Mouse (Mus musculus) hindbrain, embryonic 15.5 days (tissue): ENCODE measurements around the gene Plekho2. TPM values are rescaled to one million over a fixed set of nuclear protein-coding genes. Genes with fewer than 3 reads are reported as not detected.

Experiments used
- ATAC-seq: fragments of 200-750 bp; cut with Nextera tagmentation; 2 replicates; pipeline ENCODE4 v1.8.0; 2017; ENCODE audit warnings: low read depth, moderate number of reproducible peaks, moderate TSS enrichment; ENCODE audit not compliant: low FRiP score
- H3K27ac ChIP-seq: fragments of 300-500 bp; sonication (generic); replicated peaks from 2 replicates; pipeline ENCODE4 v1.5.1; 2015; ENCODE audit warnings: mild to moderate bottlenecking, inconsistent platforms
- H3K27me3 ChIP-seq: fragments of 300-500 bp; sonication (generic); 2 replicates; pipeline ENCODE4 v1.6.1; 2015; ENCODE audit warnings: control low read depth, inconsistent platforms
- H3K36me3 ChIP-seq: fragments of 300-500 bp; sonication (generic); 2 replicates; pipeline ENCODE4 v1.6.1; 2015; ENCODE audit warnings: control low read depth, inconsistent platforms
- H3K4me1 ChIP-seq: fragments of 300-500 bp; sonication (generic); replicated peaks from 2 replicates; pipeline ENCODE4 v1.6.1; 2015; ENCODE audit warnings: control low read depth, inconsistent platforms
- H3K4me2 ChIP-seq: fragments of 300-500 bp; sonication (generic); 2 replicates; pipeline ENCODE4 v1.6.1; 2015; ENCODE audit warnings: moderate library complexity, mild to moderate bottlenecking, inconsistent platforms
- H3K4me3 ChIP-seq: fragments of 300-500 bp; sonication (generic); 2 replicates; pipeline ENCODE4 v1.5.1; 2015; ENCODE audit warnings: mild to moderate bottlenecking, inconsistent platforms
- H3K9ac ChIP-seq: fragments of 300-500 bp; sonication (generic); 2 replicates; pipeline ENCODE4 v1.6.1; 2015; ENCODE audit warnings: inconsistent platforms
- H3K9me3 ChIP-seq: fragments of 300-500 bp; sonication (generic); 2 replicates; pipeline ENCODE4 v1.6.1; 2016; ENCODE audit warnings: control low read depth, inconsistent platforms
- WGBS: fragments of 180-500 bp; shearing (Covaris S2); methylation state at CpG from one replicate; pipeline ENCODE4 v1.1.7; 2015; 5-methylcytosine and 5-hydroxymethylcytosine counted together
- polyA plus RNA-seq: library from polyadenylated mRNA; unstranded; fragments of >200 nt; fragmentation: Nextera tagmentation; extraction: Ambion mirVana; gene quantifications from 2 replicates; pipeline ENCODE4 v1.2.1, GENCODE M21; 2015

Gene Plekho2
- 6.8 and 8.0 TPM in 2 replicates for polyA plus RNA-seq

DNA sequence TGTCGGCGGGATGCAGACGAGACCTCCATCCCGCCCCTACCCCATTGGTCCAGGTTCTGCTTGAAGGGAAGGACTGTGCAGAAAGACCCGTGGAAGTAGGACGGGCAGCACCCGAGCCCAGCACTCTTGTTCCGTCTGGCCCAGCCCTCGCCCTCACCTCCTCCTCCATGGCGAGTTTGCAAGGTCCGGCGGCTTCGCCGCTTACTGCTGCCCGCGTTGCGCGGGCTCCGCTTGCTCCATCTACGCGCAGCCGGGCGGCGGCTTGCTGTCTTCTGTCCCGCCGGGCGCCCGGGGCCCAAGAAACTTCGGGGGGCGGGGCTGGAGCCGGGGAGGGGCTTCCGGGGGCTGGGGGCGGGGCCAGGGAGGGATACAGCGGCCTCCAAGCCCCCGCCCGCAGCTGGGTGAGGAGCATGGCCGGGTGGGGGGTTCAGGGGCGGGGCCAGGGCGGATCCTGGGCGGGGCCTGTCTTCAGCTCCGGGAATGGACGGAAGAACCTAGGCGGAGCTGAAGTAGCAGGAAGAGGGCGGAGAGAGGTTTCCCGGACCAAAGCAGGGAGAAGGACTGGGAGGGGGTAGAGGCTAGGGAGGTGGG, at the start of gene Plekho2:
Plekho2 (minus strand) TSS at position 260 of the 591 bp plus-strand sequence.
- Histone ChIP-seq H3K4me2 (peak within 1 kb of the TSS; percentile 77), H3K27me3 (no peaks in the 10 kb centered on the region), H3K36me3 (no peaks in the 10 kb centered on the region), H3K27ac (peak within 1 kb of the TSS; percentile 68), H3K4me1 (peaks cover 34% of the 10 kb centered on the region), H3K9ac (peak within 1 kb of the TSS; percentile 56), H3K9me3 (no peaks in the 10 kb centered on the region), H3K4me3 (peak within 1 kb of the TSS; percentile 53)
- under 1% methylated on average over 32 of the region's 45 CpGs for WGBS
- ATAC-seq, result peak; percentile 94

GRCm38 (mm10) chr9:65629025-65629766, 49.4 kb upstream of the Plekho2 start, which contains the start of gene Rbpms2:
TSS of gene Rbpms2 (plus strand) at chr9:65629648.
- H3K27me3 ChIP-seq, result peaks cover 34% of the 10 kb centered on the region
- peak within 1 kb of the TSS; percentile 53 for H3K9ac ChIP-seq
- 2% methylated on average over 36 of the region's 40 CpGs for WGBS
- peaks cover 29% of the 10 kb centered on the region for H3K4me1 ChIP-seq
- no peaks in the 10 kb centered on the region for H3K9me3 ChIP-seq
- no peaks in the 10 kb centered on the region for H3K36me3 ChIP-seq
- no peak for ATAC-seq
- H3K27ac ChIP-seq, result 0 out of 2 replicates have a peak within 1 kb of the TSS, but pooled peaks have one; percentile 38
- peak within 1 kb of the TSS; percentile 96 for H3K4me2 ChIP-seq
- peak within 1 kb of the TSS; percentile 80 for H3K4me3 ChIP-seq

DNA sequence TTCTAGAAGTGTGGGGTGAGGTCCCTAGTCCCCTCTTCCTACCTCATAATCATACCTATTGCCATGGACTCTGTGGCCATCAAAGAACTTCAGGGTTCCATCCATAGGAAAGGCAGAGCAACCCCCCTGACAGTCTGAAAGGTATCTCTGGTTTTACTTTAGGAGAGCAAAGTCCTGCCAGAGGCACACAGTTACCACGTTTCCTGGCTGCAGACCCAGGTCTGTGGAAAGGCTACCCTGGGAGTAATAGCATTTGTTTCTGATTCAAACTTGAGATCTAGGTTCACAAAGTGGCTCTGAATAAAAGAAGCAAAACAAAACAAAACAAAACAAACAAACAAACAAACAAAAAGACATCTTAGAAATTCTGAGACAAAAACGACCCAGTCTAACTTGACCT, 44.4 kb upstream of the Plekho2 start:
- H3K9me3 ChIP-seq, result no peaks in the 10 kb centered on the region
- no peak overlapping the region for H3K4me2 ChIP-seq
- H3K27me3 ChIP-seq, result peaks cover 16% of the 10 kb centered on the region
- H3K4me3 ChIP-seq, result no peak overlapping the region
- no peak overlapping the region for H3K27ac ChIP-seq
- peaks cover 5% of the 10 kb centered on the region for H3K4me1 ChIP-seq
- H3K36me3 ChIP-seq, result no peaks in the 10 kb centered on the region
- H3K9ac ChIP-seq, result no peak overlapping the region
- no peak for ATAC-seq
- 82% methylated on average over 2 of the region's 2 CpGs for WGBS

- no peaks in the 10 kb centered on the region for H3K36me3 ChIP-seq
- H3K27ac ChIP-seq, result no peak overlapping the region
- no peak overlapping the region for H3K9ac ChIP-seq
- no peaks in the 10 kb centered on the region for H3K4me1 ChIP-seq
- H3K27me3 ChIP-seq, result peaks cover 4% of the 10 kb centered on the region; the same call in 1 of the 2 replicates
- H3K4me3 ChIP-seq, result no peak overlapping the region
- ATAC-seq, result no peak
- WGBS, result 87% methylated on average over 5 of the region's 5 CpGs
- no peaks in the 10 kb centered on the region for H3K9me3 ChIP-seq
- H3K4me2 ChIP-seq, result no peak overlapping the region
Measured at GRCm38 (mm10) chr9:65622826-65623225, 43.0 kb upstream of the Plekho2 start.

GRCm38 (mm10) chr9:65621666-65622065, 41.8 kb upstream of the Plekho2 start:
- Histone ChIP-seq H3K27me3 (no peaks in the 10 kb centered on the region), H3K4me3 (no peak overlapping the region), H3K9me3 (no peaks in the 10 kb centered on the region), H3K36me3 (no peaks in the 10 kb centered on the region), H3K27ac (no peak overlapping the region), H3K4me2 (no peak overlapping the region), H3K9ac (no peak overlapping the region), H3K4me1 (no peaks in the 10 kb centered on the region)
- no peak for ATAC-seq
- WGBS, result 74% methylated on average over 2 of the region's 2 CpGs

DNA sequence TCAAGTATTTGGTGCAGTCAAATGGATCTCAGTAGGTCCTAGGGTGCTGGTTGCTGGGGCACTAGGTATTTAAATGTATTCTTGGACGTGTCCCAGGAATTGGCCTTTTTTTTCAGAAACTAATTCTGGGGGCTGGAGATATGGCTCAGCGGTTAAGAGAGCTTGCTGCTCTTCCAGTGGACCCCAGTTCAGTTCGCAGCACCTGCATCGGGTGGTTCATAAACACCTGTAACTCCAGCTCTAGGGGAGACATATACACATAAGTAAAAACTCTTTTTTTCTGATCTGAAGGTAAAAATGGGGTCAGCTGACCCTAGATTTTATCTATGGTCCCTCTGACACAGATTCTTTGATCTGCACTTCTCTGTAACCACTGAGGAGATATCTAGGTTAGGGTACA, 41.4 kb upstream of the Plekho2 start:
- WGBS, result 92% methylated on average over 4 of the region's 4 CpGs
- Histone ChIP-seq H3K4me3 (no peak overlapping the region), H3K36me3 (no peaks in the 10 kb centered on the region), H3K9me3 (no peaks in the 10 kb centered on the region), H3K27ac (no peak overlapping the region), H3K27me3 (no peaks in the 10 kb centered on the region), H3K9ac (no peak overlapping the region), H3K4me2 (no peak overlapping the region), H3K4me1 (no peaks in the 10 kb centered on the region)
- ATAC-seq, result no peak

- H3K9ac ChIP-seq, result no peak overlapping the region
- whole genome bisulfite sequencing, result 64% methylated on average over 3 of the region's 3 CpGs
- no peak overlapping the region for H3K4me2 ChIP-seq
- H3K4me3 ChIP-seq, result no peak overlapping the region
- no peaks in the 10 kb centered on the region for H3K4me1 ChIP-seq
- H3K36me3 ChIP-seq, result no peaks in the 10 kb centered on the region
- no peaks in the 10 kb centered on the region for H3K9me3 ChIP-seq
- H3K27me3 ChIP-seq, result no peaks in the 10 kb centered on the region
- H3K27ac ChIP-seq, result no peak overlapping the region
- no peak for ATAC-seq
Measured at GRCm38 (mm10) chr9:65619311-65619710, 39.5 kb upstream of the Plekho2 start.

DNA sequence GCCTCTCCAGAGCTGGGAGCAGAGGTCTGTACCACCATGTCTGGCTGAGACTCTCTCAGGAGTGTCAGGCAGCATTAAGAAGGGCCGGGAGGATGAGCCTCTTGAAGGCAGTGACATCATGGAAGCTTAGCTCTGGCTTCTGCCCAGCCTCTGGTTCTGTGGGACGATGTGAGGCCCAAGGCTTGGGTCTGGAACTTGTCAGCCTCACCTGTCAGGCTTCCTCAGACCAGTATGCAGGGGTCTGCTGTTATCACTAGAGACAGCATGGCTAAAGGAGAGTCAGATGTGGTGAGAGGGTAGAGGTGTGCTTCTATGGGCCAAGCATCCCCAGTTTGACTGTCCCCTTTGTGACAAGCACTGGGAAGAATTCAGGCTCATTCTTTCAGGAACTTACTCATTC, 33.3 kb upstream of the Plekho2 start:
- Histone ChIP-seq H3K9ac (no peak overlapping the region), H3K9me3 (no peaks in the 10 kb centered on the region), H3K4me2 (no peak overlapping the region), H3K4me1 (no peaks in the 10 kb centered on the region), H3K36me3 (no peaks in the 10 kb centered on the region), H3K27me3 (no peaks in the 10 kb centered on the region), H3K4me3 (no peak overlapping the region), H3K27ac (no peak overlapping the region)
- ATAC-seq, result no peak
- 64% methylated on average over 2 of the region's 2 CpGs for WGBS

DNA sequence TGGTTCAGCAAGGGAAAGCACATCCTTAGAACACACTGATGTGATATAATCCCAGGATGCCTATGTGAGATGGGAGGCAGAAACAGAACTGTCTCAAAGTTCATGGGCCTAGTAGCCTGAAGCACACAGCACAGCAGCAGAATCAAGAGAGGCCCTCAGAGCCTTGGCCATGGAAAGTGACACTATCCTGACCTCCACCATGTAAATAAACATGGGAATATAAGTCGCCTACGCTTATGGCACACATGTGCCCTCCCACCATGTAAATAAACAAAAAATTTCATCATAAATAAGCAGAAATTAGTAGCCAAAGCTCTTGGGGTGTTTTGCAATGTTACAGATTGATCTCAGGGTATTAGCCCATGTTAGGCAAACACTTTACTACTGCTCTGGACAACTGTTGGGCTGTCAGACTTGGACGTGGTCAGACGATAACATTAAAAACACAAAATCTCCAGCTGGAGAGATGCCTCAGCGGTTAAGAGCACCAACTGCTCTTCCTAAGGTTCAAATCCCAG, 32.2 kb upstream of the Plekho2 start:
- Histone ChIP-seq H3K9ac (no peak overlapping the region), H3K27me3 (no peaks in the 10 kb centered on the region), H3K9me3 (no peaks in the 10 kb centered on the region), H3K36me3 (no peaks in the 10 kb centered on the region), H3K4me3 (no peak overlapping the region), H3K4me2 (no peak overlapping the region), H3K27ac (no peak overlapping the region), H3K4me1 (no peaks in the 10 kb centered on the region)
- WGBS, result 91% methylated on average over 5 of the region's 5 CpGs
- no peak for ATAC-seq

DNA sequence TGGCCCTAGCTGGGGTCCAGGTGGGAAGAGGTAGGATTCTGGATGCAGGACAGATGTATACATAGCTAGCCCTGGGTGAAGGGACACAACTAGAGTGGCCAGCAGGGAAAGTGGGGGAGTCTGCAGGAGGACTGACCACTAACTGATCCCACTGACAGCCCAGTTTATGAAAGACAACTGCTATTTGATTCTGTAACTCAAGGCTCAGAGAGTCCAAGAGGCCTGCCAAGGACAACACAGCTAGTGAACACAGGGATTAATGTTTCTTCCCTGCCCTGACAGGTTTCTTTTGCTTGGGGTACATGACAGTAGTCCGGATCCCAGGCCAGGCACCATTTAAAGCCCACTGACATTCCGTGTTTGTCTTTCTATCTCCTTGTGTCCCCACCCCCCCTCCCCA, 27.3 kb upstream of the Plekho2 start:
- no peak overlapping the region for H3K4me3 ChIP-seq
- H3K9ac ChIP-seq, result no peak overlapping the region
- no peaks in the 10 kb centered on the region for H3K27me3 ChIP-seq
- no peak overlapping the region for H3K27ac ChIP-seq
- H3K36me3 ChIP-seq, result no peaks in the 10 kb centered on the region
- peaks cover 6% of the 10 kb centered on the region for H3K4me1 ChIP-seq
- WGBS, result 56% methylated on average over 2 of the region's 2 CpGs
- no peak overlapping the region for H3K4me2 ChIP-seq
- no peaks in the 10 kb centered on the region for H3K9me3 ChIP-seq
- no peak for ATAC-seq

- no peaks in the 10 kb centered on the region for H3K27me3 ChIP-seq
- no peak overlapping the region for H3K4me2 ChIP-seq
- no peak for ATAC-seq
- H3K36me3 ChIP-seq, result no peaks in the 10 kb centered on the region
- WGBS, result 47% methylated on average over 9 of the region's 9 CpGs
- no peak overlapping the region for H3K4me3 ChIP-seq
- no peak overlapping the region for H3K9ac ChIP-seq
- no peaks in the 10 kb centered on the region for H3K9me3 ChIP-seq
- H3K4me1 ChIP-seq, result peaks cover 6% of the 10 kb centered on the region
- no peak overlapping the region for H3K27ac ChIP-seq
Measured at GRCm38 (mm10) chr9:65606321-65607109, 26.7 kb upstream of the Plekho2 start.
